Mouse (Mus musculus) kidney, adult 11 months (tissue): ENCODE data around the gene Sorbs1.

Experiments used
- DNase-seq: peaks from one replicate; pipeline ENCODE4 v3.0.0; 2022

The Sorbs1 gene

DNA sequence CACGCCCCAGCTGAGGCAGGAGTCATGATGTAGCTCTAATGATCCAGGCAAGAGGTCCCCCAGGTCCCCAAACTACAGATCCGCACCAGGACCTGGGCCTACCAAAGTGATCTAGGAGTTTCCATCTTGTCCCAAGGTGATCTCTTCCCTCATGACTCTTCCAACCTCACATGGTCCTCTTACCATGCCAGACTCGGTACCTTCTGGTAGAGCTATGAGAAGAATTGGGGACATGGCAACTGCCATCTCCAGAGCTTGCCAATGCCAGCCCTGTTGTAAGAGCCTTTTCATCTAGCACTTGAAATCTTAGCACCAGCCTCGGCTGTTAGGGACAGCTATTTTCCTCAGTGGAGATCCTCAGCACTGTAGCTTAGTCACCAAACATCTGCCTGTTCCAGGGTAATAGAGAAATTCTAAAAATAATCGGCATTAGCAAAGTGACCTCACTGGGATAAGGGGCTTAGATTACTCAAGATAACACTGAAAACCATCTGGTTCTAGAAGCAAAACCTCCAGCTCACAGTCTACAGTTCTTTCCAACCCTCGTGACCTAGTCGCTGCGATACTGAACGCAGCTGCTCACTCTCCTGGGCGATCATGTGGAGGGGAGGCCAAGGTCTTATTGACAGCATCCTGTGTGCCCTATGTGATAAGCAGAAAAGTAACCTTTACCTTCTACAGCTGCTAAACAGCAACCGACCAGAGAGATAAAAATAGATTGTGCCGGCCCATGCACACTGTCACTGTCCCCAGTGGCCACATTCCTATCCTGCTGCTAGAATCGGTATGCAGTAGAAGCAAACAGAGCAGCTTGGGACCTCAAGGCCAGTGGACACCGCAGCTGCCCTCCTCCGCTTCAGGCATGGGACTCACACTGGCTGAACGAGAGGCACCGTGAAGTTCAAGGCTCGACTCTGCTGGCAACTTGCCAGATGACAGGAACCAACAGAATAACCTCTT, 143.4 kb downstream of the Sorbs1 start:
- no peak for DNase-seq

DNA sequence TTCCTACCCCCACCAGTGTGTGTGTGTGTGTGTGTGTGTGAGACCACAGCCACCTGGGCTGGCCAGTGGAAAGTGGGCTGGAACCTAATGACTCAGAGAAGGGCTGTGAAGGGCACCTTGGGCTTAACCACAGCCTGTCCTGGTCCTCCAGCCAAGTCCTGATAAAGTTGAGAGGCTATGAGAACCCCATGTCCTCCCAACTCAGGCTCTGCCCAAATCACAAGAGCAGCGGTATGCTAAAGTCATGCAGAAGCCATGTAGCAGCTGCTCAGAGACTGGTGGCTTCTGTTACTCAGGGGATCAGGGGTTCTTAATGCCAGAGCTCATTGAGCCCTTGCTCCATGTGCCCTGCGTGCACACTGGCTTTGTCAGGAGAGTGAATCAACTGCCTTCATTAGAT, 145.1 kb downstream of the Sorbs1 start:
- no peak for DNase-seq

DNA sequence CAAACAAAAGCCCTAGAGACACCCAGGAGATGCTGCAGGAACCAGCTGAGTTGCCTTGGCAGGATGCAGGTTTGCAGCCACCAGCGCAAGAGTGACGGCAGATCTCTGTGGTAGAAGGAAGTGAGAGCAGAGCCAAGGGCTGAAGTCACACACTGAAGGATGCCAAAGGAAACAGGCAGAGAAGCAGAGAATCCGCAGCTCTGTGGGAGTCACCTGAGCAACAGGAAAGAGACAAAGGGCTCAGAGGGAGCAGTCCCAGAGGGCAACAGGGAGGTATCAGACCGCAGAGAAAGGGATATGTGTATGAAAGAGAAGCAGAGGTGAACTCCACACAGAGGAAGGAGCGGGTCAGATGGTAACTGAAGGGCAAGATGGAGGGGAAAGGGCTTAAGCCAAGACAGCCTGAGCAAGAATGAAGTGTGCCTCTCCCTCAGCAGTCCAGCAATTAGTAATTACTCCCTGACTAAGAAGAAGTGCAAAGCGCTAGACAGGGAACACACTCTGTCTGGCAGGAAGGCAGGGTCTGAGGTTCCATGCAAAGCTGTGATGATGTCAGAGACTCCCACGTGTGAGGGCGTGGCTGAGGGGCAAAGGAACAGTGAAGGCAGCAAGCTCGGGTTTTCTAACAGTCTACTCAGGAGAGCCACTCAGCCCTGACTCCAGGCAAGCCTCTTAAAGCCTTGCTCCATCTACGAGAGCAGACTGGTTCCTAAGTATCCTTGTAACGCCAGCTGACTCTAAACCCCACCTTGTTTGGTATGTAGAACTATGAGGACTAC, 147.2 kb downstream of the Sorbs1 start:
- DNase-seq = peak; percentile 71

DNA sequence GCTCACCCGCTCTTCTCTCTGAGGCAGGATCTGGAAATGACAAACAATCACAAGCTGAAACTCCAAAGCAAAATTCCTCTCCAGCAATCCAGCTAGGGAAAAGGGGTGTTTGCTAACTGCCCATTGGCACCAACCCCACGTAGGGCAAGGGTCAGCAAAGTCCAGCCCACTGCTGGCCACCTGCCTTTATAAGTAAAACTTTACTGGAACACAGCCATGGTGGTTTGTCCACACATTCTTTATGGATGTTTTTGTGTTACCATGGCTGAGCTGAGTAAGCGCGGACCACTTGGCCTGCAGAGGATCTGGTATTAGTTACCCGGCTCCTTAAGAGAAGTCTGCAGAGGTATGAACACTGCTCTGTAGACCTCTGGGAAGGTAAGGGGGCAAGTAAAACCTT, 148.4 kb downstream of the Sorbs1 start:
- DNase-seq = peak; percentile 85

DNA sequence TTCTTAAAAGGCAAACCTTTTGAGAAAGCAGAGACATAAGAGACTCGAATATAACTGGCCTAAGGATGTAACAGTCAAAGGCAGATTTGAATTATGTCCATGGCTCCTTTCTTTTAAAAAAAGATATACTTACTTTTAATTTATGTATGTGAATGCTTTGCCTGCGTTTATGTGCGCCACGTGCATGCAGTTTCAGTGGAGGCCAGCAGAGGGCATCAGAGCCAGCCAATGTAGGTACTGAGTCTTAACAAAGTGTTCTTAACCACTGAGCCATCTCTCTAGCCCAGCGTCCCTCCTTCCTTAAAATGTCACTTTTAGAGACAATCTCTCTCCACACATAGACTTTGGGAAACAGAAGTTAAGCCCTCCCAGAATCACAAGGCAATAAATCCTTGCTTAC, 150.1 kb downstream of the Sorbs1 start:
- DNase-seq = no peak

DNA sequence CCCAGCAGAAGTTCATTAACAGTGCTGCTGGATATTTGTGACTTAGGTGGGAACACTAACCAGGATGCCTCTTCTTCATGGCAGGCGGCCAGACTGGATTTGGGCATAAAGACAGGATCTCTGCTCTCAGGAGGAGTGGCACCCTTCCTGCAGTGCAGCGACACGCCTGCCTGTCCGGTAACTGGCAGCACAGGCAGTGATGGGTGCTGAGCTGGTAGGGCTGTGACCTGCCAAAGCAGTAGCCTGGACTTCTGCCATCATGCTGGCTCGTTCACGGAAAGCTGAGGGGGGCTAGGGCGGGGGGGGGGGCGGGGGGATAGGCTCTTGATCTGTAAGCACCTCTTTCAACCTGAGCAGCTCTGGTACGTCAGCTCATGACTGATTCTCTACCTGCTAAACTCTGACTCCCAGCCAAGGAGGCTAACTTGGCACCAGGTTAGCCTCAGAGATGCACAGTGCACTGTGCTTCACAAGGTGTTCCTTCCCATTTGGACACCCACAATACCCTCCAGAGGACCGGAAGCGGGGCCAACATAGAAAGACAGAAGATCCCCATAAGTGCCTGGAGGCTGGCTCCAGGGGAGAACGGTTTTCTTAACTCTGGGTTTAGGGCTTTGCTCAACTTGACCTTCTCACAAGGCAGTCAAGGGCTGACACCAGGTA, 151.2 kb downstream of the Sorbs1 start:
- no peak for DNase-seq

DNA sequence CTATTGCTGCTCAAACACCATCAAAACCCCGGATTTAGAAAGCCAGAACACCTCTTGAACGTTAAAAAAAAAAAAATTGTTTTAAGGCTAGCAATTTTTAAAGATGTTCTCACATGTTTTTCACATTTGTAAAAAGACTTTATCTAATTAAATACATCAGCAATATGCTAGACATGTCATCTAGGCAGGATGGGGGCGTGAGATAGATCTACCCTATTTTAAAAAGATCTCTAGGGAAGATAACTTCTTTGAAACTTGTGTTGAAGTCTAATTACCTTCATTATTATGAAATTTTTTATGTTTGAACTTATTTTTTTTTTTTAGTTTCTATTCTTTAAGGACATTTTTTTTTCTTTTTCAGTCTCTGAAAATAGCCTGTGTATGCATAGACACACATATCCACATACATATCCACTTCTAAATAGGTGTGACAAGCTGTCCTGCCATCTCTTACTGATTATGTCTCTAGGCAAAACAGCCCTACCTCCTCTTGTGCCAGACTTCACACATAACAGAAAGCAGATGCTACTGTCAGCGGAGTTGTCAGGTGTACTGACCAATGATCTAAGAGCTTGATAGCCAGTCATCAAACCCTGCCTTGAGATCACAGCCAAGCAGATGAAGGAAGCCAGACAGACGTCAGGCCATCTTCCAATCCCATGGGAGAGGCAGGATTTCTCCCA, 153.7 kb downstream of the Sorbs1 start:
- no peak for DNase-seq

DNA sequence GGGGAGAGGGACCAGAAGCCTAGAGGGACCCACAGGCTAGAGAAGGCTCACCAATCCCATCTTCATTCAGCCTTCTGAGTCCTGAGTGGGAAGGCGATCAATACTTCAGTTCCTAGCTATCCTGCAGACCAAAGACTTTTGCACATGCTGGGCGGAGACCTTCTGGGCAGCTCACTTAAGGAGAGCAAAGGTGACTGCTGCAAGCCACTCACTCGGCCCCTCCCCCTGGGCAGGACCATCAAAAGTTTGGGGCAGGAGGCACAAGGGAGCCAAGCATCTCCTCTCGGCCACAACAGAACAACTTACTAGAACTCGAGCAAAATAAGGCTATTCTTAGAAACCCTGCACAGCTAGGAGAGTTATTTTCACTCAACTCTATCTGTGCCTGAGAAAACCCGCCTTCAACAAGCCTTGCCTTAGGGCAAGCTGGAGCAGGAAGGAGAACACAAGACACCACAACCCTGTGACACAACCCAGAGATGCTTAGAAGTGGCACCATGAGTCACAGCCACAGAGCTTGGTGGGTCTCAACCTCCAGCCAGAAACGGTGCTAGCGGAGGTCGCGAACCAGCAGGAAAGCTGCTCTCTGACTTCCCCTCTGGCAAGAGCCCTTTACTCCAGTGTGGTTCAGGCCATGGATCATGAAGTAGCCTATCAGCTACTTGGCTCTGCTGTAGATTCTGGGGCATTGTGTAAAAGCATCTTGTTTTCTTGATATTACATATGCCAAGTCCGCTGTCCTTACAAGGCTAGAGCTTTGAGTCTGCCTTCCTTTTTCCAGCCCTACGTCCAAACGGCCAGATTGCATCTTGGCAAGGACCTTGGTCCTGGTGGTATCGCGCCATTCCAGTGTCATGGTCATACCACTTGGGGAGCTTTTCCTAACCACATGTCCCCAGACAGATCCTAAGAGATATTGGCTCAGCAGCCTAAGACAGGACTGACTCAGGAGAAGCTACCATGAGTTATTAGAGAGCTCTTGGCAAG, 156.8 kb downstream of the Sorbs1 start:
- DNase-seq = peak; percentile 37

DNA sequence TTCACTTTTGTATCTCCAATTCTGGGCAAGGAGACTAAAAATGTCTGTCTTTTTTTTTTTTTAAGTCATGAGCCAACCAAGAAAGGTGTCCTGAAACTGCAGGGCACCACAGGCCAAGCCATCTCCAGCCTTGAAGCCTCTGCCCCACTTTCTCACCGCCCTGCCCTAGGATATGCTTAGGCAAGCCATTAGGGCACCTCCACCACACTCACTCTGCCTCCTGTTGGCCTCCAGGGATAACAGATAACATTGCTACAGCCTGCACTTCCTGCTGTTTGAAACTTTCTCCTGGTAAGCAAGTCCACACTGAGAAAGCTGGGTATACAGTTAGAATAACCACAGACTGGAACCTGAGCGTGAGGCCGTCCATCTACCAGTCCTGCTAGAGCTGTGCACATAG, 158.5 kb downstream of the Sorbs1 start:
- DNase-seq = no peak

DNA sequence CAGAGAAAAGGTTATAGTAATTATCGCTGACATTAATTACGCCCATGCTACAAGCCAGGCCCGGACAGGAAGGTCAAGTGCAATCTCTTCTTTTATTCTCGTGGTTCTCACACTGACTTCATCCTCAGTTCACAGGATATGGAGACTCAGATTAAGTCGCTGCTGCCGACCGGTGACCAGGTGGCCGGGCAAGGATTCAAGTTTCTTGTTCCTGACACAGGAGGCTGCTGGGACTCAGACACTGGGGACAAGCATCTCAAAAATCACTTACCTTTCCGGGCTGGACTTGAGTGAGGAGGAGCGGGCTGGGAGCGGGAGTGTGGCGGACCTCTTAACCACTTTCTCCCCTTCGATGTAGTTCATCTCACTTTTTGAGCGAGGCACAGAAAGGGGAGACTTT, 161.6 kb downstream of the Sorbs1 start:
- no peak for DNase-seq

DNA sequence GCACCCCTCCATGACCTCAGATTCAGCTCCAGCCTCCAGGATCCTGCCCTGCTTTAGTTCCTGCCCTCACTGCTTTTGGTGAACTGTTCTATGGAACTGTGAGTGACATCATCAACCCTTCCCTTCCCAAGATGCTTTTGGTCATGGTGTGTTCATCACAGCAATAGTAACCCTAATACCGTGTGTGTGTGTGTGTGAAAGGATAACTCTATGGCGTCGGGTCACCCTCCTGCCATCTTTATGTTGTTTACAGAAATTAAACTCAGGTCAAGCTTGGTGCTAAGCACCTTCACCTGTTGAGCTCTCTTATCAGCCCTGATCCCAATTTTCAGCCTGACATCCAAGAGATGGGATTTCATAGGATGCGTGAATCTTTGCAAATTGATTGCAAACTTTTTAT, 162.7 kb downstream of the Sorbs1 start:
- no peak for DNase-seq

DNA sequence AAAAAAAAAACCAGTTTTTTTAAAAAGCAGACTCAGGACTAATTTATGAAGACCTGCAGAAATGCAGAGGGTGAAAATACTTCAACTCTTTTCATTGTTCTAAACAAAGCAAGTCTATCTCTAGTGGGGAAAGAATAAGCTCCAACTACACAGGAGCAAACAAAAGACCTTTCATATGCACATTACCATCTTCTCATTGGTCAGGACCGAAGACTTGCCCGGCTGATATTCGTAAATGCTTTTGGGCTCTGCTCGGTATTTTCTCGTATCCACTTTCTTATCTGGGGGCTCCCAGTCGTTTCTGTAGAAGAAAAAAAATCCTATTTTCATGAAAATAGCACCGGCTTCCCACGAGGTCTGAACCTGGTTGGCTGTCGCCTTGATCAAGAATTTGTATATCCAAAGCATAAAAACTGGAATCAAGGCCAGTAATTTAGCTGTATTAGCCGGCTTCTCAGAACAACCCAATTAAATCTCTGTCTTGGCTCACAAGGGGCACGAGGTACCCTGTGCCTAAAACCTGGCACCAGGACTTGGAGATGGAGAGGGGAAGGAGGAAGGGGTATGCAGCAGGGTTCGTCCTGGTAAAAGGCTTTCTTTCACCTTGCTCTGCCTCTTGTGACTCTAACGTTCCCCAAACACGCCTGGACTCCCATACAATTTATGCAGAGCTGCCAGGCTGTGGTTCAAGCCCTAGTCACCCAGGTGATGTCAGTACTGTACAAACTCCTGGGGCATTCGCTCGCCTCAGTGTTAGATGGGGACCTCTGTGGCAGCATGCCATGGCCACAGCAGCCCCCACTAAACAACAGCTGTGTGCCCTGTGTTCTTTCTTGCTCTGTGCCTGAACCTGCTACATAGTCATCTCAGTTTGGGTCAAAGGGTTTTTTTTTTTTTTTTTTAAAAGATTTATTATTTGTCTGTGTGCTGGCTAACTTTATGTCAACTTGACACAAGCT, 163.6 kb downstream of the Sorbs1 start:
- no peak for DNase-seq

DNA sequence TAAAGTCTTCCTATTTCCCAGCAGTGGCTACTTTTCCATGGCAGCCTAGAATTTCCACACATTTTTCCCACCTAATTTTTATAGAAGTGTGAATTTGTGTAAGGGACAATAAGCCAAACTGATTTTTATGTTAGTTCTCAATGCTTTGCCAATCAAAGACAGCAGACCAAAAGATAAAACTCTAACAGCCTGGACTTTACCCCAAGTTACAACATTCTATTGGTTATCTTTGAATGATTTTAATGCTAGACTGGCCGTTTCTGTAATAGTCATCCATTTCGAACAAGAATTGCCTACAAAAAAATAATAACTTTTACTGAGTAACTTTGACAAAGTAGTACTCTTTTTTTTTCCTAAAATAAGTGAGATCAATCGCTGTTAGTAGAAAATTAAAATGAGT, 164.3 kb downstream of the Sorbs1 start:
- no peak for DNase-seq

DNA sequence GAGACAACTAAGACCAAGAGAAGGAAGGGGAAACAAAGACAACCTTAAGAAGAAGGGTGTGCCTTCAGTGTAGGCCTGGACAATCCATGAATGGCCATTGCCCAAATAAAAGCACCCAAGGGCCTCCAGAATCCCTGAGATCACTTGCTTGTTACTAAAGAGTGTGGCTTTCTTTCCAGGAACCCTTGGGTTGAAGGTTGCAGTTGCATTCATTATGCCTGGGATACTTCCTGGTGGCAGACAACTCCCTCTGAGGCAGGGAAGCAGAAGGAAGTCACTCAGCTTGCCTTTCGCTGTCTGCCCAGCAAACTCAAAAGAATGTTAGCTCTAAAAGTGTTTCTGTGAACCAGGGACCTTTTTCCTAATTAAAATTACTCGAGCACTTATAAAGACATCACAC, 164.9 kb downstream of the Sorbs1 start:
- DNase-seq = no peak

DNA sequence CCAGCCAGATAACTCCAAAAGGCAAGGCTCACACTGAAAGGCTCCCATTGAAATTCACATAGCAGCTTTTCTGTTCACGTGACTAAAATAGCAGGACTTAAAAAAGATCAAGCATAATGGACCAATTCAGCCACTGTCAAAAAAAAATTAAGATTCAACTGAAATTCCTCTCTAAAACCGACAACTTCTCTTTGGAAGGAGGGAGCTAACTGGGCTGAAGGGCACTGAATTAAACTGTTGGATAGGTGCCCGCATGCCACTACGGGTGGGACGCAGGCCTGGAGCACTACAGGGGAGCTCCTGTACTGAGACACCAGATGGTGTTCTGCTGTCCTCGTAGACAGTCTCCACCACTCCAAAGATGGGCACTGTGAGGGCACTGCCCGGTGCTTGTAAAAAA, 165.4 kb downstream of the Sorbs1 start:
- no peak for DNase-seq

DNA sequence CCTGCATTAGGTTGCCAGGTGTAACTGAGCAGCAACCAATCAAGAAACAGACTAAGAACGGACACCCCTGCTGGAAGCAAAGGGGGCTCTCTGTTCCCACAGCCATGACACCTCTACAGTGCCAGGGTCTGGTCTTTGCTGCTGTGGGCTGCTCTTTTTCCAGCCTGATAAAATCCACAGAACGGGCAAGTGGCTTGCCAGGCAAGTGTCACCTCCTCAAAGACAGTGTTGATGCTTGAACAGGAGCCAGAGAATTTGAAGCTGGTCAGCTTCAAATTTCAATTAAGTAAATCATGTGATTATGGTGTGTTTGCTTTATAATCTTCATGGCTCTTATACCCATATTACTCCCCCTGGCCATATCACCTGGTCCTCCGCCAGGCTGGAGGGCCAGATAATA, 166.7 kb downstream of the Sorbs1 start:
- no peak for DNase-seq

DNA sequence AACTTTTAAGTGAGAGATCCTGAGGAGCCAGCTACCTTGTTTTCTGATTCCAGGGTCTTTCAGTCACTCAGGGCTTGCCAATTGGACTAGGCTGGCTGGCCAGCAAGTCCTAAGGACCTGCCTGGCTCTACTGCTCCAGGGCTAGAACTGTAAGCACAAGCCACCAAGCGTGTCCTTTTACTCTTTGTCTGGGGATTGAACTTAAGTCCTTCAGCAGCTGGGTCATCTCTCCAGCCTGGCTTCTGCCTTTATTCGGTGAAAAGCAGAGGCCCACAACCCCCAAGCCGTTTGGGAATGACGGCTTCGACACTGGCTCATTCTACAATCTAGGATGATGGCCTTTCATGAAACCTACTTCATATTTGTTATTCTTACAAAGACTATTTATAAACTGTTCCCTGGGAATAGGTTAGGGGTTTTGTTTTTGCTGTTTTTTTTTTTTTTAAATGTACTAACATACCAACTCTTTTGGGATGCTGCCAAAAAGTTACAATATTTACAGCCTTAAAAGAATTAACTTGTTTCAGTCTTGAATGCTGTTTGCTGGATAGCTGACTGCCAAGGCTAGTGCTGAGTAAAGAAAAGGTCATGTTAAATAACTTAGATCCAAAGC, 167.2 kb downstream of the Sorbs1 start:
- DNase-seq = no peak

DNA sequence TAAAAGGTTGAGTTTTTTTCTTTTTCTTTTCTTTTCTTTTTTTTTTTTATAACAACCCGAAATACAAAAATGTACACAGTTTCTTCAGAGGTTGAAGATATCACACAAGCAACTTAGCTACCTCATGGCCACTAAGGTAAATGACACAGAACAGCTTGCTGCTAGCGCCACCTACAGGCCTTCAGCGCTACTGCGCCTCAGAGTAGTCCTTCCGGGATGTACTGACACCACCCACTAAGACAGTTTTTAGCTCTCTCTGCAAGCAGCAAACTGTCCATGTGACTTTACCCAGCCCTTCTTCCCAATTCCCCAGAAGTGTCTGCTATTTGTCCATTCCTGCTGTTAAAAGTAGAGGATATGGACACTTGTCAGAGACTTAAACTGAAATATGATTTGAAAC, 167.9 kb downstream of the Sorbs1 start:
- DNase-seq = peak; percentile 34

DNA sequence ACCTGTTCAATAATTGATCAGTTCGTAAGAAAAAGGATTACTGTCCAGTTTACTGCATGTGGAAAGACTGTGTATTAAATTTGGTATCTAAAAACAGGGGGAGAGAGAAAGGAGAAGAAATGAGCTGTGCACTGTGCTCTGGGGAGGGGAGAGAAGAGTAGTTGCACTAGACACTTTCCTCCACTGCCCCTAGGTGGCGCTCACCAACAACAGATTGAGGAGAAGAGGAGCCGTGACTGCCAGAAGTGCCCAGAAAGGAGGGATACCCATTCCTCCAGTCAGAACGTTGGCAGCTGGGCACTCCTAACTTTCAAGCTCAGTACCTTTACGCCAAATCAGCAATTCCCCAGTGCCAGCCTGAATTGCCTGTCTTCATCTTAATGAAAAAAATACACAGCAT, 170.6 kb downstream of the Sorbs1 start:
- DNase-seq = peak; percentile 49

DNA sequence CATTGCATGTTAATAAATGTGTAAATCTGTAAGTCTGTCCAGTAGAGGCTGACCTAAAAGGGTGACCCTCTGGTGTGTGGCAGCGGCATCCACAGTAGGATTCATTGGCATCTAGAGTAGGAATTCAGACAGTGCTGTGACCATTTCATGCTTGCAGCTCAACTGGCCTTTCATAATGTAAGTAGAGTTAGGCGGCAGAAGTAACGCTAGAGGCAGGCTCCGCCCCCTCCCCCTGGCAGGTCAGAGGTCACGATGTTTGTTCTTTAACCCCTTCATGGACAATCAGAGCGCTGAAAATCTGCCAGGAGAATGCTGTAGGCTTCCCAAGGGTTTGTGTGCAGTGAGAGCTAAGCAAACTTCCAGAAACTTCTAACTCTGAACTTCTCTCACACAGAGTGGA, 172.4 kb downstream of the Sorbs1 start:
- DNase-seq = no peak
